Mouse (Mus musculus) splenic B cell, adult 2 months (primary cell): ENCODE results near the gene Sgsm2.
"Not testable (repeated sequence)": the region's sequence is repeated elsewhere in the genome, so short reads cannot be mapped to it uniquely, and the experiment has no call there.

Source experiments
- DNase-seq: peaks from one replicate; pipeline ENCODE4 v3.0.0-alpha.2; 2011; ENCODE audit warnings: low read depth, low spot score
- H3K27me3 ChIP-seq: 2 replicates; pipeline ENCODE4 v1.6.1; 2012; ENCODE audit warnings: mild to moderate bottlenecking, low read length, moderate library complexity, mixed read lengths; ENCODE audit not compliant: control insufficient read depth, poor library complexity, insufficient read depth, severe bottlenecking
- H3K36me3 ChIP-seq: 2 replicates; pipeline ENCODE4 v1.6.1; 2012; ENCODE audit warnings: mild to moderate bottlenecking, low read length, moderate library complexity, mixed read lengths; ENCODE audit not compliant: control insufficient read depth, poor library complexity, insufficient read depth, severe bottlenecking

Sgsm2 gene

DNA sequence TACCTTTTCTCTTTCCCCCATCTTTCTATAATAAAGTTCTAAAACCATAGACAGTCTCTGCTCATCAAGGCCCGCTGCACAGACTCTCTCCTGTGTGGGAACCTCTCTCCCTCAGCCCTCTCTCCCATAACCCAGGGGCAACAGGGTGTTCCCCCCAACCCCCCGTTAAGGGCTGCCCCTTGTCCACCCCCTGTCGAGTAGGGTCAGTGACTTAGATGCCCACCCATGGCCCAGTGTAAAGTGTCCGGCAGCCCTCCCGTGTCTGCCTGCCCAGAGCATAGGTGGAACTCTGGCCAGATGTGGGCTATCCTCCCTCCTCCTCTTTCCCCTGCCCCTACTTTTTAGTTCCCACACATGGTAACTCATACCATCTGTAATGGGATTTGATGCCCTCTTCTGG is 85.3 kb downstream of the Sgsm2 start:
- no peaks in the 10 kb centered on the region for H3K27me3 ChIP-seq
- no peak for DNase-seq
- H3K36me3 ChIP-seq, result peaks cover 3% of the 10 kb centered on the region; the same call in 1 of the 2 replicates

DNA sequence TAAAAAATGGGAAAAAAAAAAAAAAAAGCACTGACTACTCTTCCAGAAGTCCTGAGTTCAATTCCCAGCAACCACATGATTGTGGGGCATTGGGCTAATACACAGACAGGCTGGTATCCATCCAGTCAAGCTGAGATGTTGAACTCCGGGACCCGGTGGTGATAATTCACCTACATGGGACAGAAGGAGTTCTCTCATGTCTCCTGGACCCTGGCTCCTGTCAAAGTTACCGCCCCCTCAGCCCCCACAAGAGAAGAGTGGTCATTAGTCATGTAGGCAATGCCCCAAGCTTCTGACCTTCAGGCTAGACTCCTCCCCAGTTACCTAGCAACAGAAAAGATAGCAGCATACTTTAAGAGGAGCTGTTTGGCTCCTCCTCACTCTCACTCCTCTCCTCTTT is 85.8 kb downstream of the Sgsm2 start:
- not testable (repeated sequence) for DNase-seq, H3K27me3 ChIP-seq

DNA sequence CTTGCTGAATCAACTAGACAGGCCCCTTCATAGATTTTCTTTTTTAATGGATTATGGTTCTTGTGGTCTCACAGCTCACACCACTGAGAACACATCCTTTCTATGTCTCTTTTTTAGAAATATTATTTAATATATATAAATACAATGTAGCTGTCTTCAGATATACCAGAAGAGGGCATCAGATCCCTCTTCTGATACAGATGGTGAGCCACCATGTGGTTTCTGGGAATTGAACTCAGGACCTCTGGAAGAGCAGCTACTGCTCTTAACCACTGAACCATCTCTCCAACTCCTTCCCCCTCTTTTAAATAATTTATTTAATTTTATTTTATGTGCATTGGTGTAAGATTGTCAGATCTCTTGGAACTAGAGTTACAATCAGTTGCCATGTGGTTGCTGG is 86.7 kb downstream of the Sgsm2 start:
- H3K27me3 ChIP-seq, result no peaks in the 10 kb centered on the region
- DNase-seq, result peak; percentile 28
- peaks cover 3% of the 10 kb centered on the region; the same call in 1 of the 2 replicates for H3K36me3 ChIP-seq

More for the DNA sequence above, 85.8 kb downstream of the Sgsm2 start:
- H3K36me3 ChIP-seq, result not testable (repeated sequence)

DNA sequence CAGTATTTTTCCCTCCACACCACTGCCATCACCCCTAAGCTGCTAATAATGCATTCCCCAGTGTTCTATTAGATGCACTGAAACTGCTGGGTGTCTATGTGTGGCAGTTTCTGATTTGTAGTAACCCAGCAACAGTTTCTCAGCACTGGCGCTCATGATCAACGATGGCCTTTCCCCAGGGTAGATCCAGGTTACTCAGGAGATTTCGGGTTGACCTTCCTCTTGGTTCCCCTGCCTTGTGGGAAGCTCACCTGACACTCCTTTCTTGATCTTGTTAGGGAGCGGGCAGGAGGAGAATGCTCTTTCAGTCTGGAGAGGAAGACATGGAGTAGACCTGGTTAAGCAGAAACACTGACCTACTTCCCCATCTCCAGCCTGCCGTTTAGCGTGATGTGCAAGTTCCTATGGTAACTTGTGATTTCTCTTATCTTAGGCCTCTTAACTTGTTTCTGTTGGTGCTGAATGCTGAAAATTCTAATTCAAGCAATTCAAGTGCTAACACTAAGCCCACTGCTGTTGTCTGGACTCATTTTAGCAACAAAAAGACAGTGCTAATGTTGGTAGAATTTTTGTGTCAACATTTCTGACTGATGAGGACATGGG is 88.5 kb downstream of the Sgsm2 start:
- Histone ChIP-seq H3K27me3 (no peaks in the 10 kb centered on the region), H3K36me3 (peaks cover 11% of the 10 kb centered on the region; the same call in 1 of the 2 replicates)
- DNase-seq, result no peak

DNA sequence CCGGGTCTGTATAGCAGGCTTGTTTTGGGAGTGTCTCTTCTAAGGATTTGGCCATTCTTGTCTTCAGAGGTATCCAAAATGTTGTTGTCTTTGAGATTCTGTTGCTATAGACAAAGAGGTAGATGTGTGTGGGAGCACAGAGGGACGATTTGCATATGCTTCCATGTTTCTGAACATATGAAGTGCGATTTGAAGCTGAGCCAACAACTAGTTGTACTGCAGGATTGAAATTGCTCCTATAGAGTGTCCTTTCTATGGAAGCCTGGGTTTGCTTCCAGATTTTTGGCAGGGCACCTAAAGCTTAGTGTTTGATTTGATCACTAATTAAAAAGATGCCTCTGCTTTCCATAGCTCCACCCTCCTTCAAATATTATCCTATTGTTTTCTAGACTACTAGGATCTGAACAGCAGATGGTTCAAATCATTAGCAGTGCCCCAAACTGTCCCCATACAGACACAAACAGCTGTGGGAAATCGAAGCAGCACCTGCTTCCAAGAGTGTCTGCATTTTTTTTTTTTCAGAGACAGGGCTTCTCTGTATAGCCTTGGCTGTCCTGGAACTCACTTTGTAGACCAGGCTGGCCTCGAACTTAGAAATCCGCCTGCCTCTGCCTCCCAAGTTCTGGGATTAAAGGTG is 89.5 kb downstream of the Sgsm2 start:
- Histone ChIP-seq H3K36me3 (peaks cover 11% of the 10 kb centered on the region; the same call in 1 of the 2 replicates), H3K27me3 (no peaks in the 10 kb centered on the region)
- DNase-seq, result no peak

DNA sequence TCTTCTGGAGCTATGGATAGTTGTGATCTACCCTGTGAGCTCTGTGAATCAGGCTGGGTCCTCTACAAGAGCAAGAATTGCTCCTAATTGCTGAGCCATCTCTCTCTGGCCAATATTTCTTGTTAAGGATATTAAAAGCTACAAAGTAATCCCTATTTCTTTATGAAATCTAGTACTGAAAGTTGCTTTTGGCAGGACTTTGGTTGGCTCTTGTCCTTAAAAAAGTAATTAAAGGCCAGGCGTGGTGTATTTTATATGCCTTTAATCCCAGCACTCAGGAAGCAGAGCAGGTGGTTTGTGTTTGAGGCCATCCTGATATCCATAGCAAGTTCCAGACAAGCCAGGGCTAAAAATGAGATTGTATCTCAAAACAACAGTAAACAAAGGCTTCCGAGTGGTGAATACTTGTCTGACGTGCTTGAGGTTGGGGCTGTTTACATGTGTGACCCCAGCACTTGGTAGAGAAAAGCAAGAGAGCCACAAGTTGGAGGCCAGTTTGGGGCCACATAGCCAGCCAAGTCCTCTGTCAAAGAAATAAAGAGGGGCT is 92.7 kb downstream of the Sgsm2 start:
- Histone ChIP-seq H3K36me3 (peaks cover 11% of the 10 kb centered on the region; the same call in 1 of the 2 replicates), H3K27me3 (no peaks in the 10 kb centered on the region)
- DNase-seq, result no peak

DNA sequence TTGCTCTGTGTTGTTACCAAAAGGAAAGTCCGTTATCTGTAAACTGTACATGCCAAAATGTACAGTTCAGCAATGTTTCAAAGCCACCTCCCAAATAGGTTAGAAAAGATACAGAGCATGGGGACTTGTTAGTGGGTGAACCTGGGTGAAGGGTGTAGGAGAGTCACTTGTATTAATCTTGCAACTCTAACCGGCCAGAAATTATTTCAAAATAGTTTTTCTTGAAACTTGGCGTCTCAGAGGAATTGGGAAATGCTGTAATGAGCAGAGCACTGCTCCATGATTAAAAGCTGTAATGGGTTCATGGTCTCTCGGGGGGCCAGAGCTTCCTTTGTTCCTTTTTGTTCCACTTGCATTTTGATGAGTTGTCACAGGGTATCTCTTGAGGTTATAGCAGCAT is 96.2 kb downstream of the Sgsm2 start:
- no peaks in the 10 kb centered on the region for H3K27me3 ChIP-seq
- peaks cover 10% of the 10 kb centered on the region; the same call in 1 of the 2 replicates for H3K36me3 ChIP-seq
- DNase-seq, result peak; percentile 45
